Mouse (Mus musculus): ENCODE results near the gene Gins1.
"Not testable (repeated sequence)": the region's sequence is repeated elsewhere in the genome, so short reads cannot be mapped to it uniquely, and the experiment has no call there.

Gins1 gene

DNA sequence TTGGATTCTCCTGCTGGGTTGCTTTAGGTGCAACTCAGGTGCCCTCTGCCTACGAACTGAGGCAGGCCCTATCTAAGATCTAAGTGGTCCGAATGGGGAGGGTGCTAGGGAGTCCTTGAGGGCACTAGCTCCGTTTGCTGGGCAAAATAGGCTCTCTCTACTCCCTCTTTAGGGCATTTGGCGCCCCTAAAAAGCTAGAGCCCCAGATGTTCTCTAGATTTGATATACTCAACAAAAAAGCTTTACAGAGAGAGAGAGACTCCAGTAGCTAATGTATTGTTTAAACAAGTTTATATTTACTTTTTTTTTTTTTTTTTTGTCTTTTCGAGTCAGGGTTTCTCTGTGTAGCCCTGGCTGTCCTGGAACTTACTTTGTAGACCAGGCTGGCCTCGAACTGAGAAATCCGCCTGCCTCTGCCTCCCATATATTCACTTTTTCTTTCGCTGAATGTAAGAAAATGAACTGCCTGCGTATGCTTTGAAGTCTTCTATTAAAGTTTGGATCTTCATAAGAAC lies at the start of gene Gins1:
Gins1 (plus strand) TSS at position 465 of the 515 bp plus-strand sequence.
- no peak for DNase-seq

- no peak for DNase-seq
These were observed 46.3 kb upstream of the Gins1 start for GRCm38 (mm10) chr2:150858724-150859487.

- no peak for DNase-seq
These were observed 45.3 kb upstream of the Gins1 start for GRCm38 (mm10) chr2:150859709-150860470.

- DNase-seq: no peak
These were observed 44.1 kb upstream of the Gins1 start for GRCm38 (mm10) chr2:150861128-150861527.

- no peak for DNase-seq
These were observed 38.2 kb upstream of the Gins1 start for GRCm38 (mm10) chr2:150867021-150867420.

GRCm38 (mm10) chr2:150869446-150869845 lies 35.8 kb upstream of the Gins1 start:
- no peak for DNase-seq

GRCm38 (mm10) chr2:150874508-150874907 lies 30.7 kb upstream of the Gins1 start:
- DNase-seq: no peak

- no peak for DNase-seq
These were observed 30.0 kb upstream of the Gins1 start for GRCm38 (mm10) chr2:150875226-150875625.

GRCm38 (mm10) chr2:150877561-150877960 lies 27.6 kb upstream of the Gins1 start:
- no peak for DNase-seq

- DNase-seq: no peak
These were observed 21.0 kb upstream of the Gins1 start for GRCm38 (mm10) chr2:150884075-150884778.

- DNase-seq: no peak
These were observed 20.5 kb upstream of the Gins1 start for GRCm38 (mm10) chr2:150884779-150885110.

DNA sequence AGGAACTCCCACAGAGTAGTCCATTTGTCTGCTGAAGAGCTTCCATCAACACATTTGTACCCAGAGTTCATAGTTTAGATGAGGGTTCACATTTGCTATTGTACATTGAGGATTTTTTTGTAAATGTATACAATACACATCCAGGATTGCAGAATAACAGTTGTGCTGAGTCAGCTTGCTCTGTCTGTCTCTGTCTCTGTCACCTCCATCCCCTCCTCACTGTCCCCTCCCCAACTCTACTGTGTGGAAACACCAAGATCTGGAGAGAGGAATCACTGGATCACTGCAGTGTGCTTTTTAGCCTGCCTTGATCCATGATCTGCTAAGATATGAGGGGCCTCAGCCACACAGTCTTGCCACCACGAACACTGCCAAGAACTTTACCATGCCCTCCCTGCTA lies 19.4 kb upstream of the Gins1 start:
- DNase-seq: no peak

GRCm38 (mm10) chr2:150886315-150886714 lies 18.9 kb upstream of the Gins1 start:
- DNase-seq: no peak

DNA sequence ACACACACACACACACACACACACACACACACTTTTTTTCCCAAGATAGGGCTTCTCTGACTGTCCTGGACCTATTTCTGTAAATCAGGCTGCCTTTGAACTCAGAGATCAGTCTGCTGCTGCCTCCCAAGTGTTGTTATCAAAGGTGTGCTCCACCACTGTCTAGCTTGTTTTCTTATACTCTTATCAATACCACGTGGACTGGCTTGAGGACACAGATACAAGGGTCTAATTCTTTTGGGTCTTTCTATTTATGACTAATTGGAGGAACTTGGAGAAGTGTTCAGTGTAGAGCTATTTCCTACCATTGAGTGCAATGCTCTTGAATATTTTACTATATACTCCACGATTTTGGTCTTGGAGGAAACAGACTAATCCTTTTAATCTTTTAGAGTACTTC lies 17.8 kb upstream of the Gins1 start:
- no peak for DNase-seq

DNA sequence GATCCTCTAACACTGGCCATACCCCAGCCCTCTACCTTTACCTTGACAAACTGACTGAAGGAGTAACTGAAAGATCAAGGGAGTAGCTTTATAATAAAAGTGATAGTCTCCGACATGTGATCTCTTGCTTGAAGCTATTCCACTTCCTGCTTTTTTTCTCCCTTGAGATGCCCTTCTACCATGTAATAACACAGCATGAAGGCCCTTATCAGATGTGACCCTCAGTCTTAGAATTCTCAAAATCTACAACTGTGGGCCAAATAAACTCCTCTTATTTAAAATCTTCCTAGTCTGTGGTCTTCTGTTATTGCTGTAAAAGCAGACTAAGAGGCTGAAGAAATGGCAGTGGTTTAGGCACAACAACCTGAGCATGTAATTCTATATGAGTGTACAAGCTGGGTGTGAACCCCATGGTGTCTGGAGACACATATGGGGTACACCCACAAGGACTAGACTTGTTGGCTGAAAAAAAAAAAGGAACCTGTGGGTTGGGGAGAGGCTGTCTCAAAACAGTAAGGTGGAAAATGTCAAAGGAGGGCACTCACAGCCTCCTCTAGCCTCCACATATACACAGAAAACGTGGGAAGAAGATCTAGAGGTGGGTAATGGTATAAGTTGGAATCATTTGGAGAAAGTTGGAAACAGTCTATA lies 10.5 kb upstream of the Gins1 start:
- DNase-seq: no peak

DNA sequence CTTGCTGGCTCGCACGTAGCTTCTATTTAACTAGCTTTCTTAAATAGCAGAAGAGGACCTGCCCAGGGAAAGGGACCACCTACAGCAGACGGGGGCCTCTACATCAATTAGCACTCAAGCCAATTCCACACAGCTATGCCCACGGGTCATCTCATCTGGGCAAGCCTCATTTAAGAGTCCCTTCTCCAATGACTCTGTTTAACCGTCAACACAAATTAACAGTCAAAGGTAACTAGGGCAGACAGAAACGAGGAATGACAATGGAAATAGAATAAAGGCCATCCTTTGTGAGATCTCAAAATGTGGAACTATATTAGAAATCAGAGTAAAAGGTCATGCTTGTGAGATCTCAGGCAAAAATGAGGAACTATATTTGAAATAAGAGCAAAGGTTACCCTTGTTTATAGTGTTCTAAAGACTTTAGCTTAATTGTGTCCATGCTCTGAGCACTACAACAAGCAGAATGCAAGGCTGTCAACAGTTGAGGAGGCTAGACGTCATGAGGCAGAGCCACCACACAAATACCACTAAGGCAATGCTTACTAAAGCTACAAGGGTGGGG lies 9.4 kb upstream of the Gins1 start:
- no peak for DNase-seq

DNA sequence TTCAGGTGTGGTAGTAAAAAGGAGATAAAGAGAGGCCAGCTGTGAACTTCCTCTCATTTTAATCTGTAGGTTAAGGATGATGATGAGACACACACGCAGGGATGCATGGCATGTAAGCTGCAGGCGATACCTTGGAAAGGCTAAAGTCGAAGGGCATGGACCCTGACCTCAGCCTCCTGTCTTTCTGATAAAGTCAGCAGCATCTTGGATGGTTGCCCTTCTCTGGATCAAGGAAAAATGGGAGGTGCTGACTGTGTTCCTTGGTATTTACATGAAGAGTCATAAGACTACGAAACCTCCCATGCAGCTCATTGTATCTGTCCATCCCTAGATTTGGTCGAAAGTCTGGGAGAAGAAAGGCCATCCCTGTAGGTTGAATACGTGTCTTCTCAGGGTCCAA lies 4.9 kb upstream of the Gins1 start:
- no peak for DNase-seq

GRCm38 (mm10) chr2:150902347-150902746 lies 2.9 kb upstream of the Gins1 start:
- no peak for DNase-seq

DNA sequence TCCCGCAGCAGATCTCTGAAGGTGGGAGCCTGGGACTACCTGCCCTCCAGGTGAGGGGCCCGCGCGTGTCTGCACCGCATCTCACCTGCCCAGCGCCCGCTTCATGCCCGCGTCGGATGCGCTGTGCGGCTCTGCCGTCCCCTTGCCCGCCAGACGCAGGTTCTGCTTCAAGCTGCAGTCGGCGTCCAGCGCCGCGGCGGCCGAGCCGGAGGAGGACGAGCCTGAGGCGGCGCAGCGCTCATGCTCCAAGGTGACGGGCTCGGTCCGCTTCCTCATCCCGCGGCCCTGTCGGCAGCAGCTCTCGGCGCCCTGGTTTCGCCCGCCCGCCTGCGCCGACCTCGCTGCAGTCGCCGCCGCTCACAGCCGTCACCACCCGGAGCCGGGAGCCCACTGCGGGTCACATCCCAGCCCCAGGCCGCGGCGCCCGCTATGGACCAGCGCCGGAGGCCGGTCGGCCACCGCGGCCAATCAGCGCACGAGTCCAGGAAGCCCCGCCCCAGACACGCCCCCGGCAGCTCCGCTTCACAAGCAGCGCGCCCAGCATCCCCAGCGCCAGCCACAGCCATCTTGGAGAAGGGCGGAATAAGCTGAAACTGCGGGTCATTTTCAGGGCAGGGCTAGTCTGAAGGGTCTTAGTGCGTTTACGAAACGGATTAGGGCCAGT lies 796 bp upstream of the Gins1 start, which contains the start of gene Abhd12:
Abhd12 (minus strand) TSS at position 470 of the 664 bp plus-strand sequence.
- DNase-seq: peak; percentile 99

GRCm38 (mm10) chr2:150908881-150909280 lies 3.7 kb downstream of the Gins1 start:
- DNase-seq: not testable (repeated sequence)

DNA sequence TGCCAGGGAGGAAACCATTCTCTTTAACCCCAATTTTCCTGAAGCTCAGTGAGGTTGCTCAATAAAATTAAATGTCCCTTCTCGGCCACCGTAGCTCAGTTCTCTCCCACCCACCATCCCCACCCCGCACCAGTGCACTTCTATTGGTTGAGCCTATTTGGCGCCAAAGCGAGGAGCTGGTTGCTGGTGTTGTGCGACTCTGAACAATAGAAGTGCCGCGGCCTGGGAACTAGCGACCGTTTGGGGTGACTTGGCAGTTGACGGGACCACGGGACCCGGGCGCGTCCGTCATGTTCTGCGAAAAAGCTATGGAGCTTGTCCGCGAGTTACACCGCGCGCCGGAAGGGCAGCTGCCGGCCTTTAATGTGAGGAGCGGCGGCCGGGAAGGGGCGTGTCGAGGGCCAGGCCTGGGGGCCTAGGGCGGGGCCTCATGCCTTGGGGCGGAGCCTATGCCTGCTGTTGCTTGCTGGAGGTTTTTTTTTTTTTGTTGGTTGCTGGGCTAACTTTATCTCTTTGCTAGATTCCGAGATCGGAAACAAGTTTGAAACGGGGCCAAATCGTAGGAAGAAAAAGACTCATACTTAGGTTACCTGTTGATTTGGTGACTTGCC lies 4.3 kb downstream of the Gins1 start:
- DNase-seq: peak; percentile 95

All from lung, postnatal 14 days (tissue).